Mouse (Mus musculus): ENCODE data around the gene 2610528J11Rik. TPM values are rescaled to one million over a fixed set of nuclear protein-coding genes. Genes with fewer than 3 reads are reported as not detected.

The 2610528J11Rik gene
- polyA plus RNA-seq, 1 experiment from 2014 or later = not detected

DNA sequence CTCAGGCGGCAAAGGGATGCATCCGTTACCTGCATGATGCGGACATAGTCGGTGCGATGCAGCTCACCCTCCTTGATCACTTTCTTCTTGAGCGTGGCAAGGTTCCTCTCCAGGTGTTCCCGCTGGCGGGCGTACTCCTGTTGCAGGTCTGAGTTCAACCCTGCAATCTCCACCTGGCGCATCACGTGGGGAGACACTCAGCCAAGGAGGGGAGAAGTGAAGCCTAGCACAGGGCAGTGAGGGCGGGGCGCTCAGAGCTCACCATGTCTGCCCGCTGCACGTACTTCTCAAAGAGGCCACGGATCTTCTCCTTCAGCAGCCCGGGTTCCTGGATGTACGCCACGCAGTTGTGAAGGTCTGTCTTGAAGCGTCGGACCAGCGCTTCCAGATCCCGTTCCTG is 42.5 kb downstream of the 2610528J11Rik start:
- H3K9me3 ChIP-seq (ENCODE audit: control insufficient read depth, low read length) = no peaks in the 10 kb centered on the region
- no peak for ATAC-seq (ENCODE audit: low FRiP score, low TSS enrichment)
- H3K9ac ChIP-seq (replicated peaks; ENCODE audit: low read length) = no peak overlapping the region
- H3K4me2 ChIP-seq (ENCODE audit: low read length) = no peak overlapping the region
- H3K27me3 ChIP-seq (ENCODE audit: control insufficient read depth, insufficient read depth, low read length) = no peaks in the 10 kb centered on the region
- H3K27ac ChIP-seq (replicated peaks; ENCODE audit: low read depth, low read length) = no peak overlapping the region
- WGBS = 76% methylated on average over 23 of the region's 23 CpGs
- no peaks in the 10 kb centered on the region for H3K36me3 ChIP-seq (ENCODE audit: control insufficient read depth, insufficient read depth, low read length)
- DNase-seq = no peak
- H3K4me1 ChIP-seq (ENCODE audit: control insufficient read depth, insufficient read depth, low read length) = no peaks in the 10 kb centered on the region
- no peak overlapping the region for H3K4me3 ChIP-seq (replicated peaks; ENCODE audit: low read depth, low read length)

DNA sequence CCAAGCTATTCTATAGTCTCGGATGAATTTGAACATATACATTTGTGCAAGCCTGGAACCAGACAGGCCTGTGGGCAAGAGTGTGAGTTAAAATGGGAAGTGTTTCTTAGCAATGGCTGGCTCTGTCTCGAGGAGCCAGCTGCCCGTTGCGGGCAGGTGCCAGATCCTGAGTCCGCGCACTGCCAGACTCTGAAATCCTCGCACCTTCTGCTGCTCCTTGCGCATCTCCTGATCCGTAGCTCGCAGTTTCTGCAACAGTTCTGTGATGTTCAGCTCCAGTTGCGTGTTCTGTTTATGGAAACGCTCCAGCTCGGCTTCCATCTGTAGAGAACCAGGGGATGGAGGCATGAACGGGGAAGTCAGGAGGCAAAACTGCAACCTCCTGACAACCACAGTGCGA is 44.6 kb downstream of the 2610528J11Rik start:
- no peak overlapping the region for H3K4me2 ChIP-seq (ENCODE audit: low read length)
- no peaks in the 10 kb centered on the region for H3K9me3 ChIP-seq (ENCODE audit: control insufficient read depth, low read length)
- 84% methylated on average over 15 of the region's 15 CpGs for WGBS
- no peaks in the 10 kb centered on the region for H3K36me3 ChIP-seq (ENCODE audit: control insufficient read depth, insufficient read depth, low read length)
- H3K27ac ChIP-seq (replicated peaks; ENCODE audit: low read depth, low read length) = no peak overlapping the region
- no peak for ATAC-seq (ENCODE audit: low FRiP score, low TSS enrichment)
- no peak for DNase-seq
- 0 out of 2 replicates have a peak, but pooled peaks cover under 1% of the 10 kb centered on the region for H3K27me3 ChIP-seq (ENCODE audit: control insufficient read depth, insufficient read depth, low read length)
- no peaks in the 10 kb centered on the region for H3K4me1 ChIP-seq (ENCODE audit: control insufficient read depth, insufficient read depth, low read length)
- no peak overlapping the region for H3K9ac ChIP-seq (replicated peaks; ENCODE audit: low read length)
- H3K4me3 ChIP-seq (replicated peaks; ENCODE audit: low read depth, low read length) = no peak overlapping the region

DNA sequence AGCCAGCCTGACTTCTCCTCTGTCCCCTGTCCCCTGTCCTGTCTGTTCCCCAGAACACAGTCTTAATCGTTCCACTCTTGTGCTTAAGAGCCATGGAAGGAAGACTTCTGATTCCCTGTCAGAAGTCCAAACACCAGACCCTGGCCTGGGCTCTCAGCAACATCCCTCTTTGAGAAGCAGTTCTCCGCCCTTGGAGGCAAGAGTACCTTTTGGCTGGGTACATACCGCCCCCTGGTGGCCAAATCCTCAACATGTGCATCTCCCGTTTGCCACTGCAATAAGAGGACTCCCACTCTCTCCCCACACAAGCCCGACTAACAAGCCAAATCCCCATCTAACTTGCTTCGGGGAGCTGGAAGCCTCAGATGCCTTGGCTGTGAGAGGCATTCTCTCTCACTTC is 49.3 kb downstream of the 2610528J11Rik start:
- 3% methylated on average over 6 of the region's 6 CpGs for WGBS
- H3K27me3 ChIP-seq (ENCODE audit: control insufficient read depth, insufficient read depth, low read length) = peaks cover 6% of the 10 kb centered on the region; the same call in 1 of the 2 replicates
- no peak for ATAC-seq (ENCODE audit: low FRiP score, low TSS enrichment)
- no peak overlapping the region for H3K4me3 ChIP-seq (replicated peaks; ENCODE audit: low read depth, low read length)
- peak; percentile 93 for DNase-seq
- no peak overlapping the region for H3K27ac ChIP-seq (replicated peaks; ENCODE audit: low read depth, low read length)
- H3K9me3 ChIP-seq (ENCODE audit: control insufficient read depth, low read length) = no peaks in the 10 kb centered on the region
- no peak overlapping the region for H3K9ac ChIP-seq (replicated peaks; ENCODE audit: low read length)
- no peak overlapping the region for H3K4me2 ChIP-seq (ENCODE audit: low read length)
- no peaks in the 10 kb centered on the region for H3K4me1 ChIP-seq (ENCODE audit: control insufficient read depth, insufficient read depth, low read length)
- no peaks in the 10 kb centered on the region for H3K36me3 ChIP-seq (ENCODE audit: control insufficient read depth, insufficient read depth, low read length)

DNA sequence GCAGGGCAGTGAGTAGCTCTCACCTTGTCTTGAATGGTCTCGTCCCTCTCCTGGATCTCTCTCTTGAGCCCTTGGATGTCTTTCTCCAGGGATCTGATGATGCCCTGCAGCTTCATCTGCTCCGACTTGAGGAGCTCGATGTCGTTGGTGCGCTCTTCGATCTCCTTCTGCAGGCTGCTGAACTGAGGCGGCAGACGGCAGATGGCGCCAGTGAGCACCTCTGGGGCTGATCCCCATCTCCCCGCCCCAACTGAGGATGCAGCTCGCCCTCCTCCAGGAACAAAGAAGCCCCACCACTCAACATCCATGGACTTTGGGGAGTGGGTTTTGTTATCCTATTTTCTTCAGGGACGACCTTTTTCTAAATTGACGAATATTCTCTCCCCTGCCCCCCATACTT is 52.5 kb downstream of the 2610528J11Rik start:
- Histone ChIP-seq H3K9ac (replicated peaks; ENCODE audit: low read length) (no peak overlapping the region), H3K36me3 (ENCODE audit: control insufficient read depth, insufficient read depth, low read length) (no peaks in the 10 kb centered on the region), H3K4me2 (ENCODE audit: low read length) (no peak overlapping the region), H3K4me3 (replicated peaks; ENCODE audit: low read depth, low read length) (no peak overlapping the region), H3K27me3 (ENCODE audit: control insufficient read depth, insufficient read depth, low read length) (peaks cover 6% of the 10 kb centered on the region; the same call in 1 of the 2 replicates), H3K27ac (replicated peaks; ENCODE audit: low read depth, low read length) (no peak overlapping the region), H3K9me3 (ENCODE audit: control insufficient read depth, low read length) (no peaks in the 10 kb centered on the region), H3K4me1 (ENCODE audit: control insufficient read depth, insufficient read depth, low read length) (no peaks in the 10 kb centered on the region)
- ATAC-seq (ENCODE audit: low FRiP score, low TSS enrichment) = no peak
- 54% methylated on average over 13 of the region's 13 CpGs for WGBS
- DNase-seq = peak; percentile 43

Other genes with a start within 250 kb of the 2610528J11Rik start
- gene Ptprf, start 235.6 kb upstream of the 2610528J11Rik start, polyA plus RNA-seq (2014; fragmentation: Nextera tagmentation; extraction: Ambion mirVana) = 69.5 and 73.4 TPM in 2 replicates
- 13.2 and 14.7 TPM in 2 replicates for gene Szt2, start 117.7 kb upstream of the 2610528J11Rik start, polyA plus RNA-seq (2014; fragmentation: Nextera tagmentation; extraction: Ambion mirVana)
- 89.6 and 109 TPM in 2 replicates for gene Med8, start 117.7 kb upstream of the 2610528J11Rik start, polyA plus RNA-seq (2014; fragmentation: Nextera tagmentation; extraction: Ambion mirVana)
- 14.0 and 25.0 TPM in 2 replicates for gene Elovl1, start 98.9 kb upstream of the 2610528J11Rik start, polyA plus RNA-seq (2014; fragmentation: Nextera tagmentation; extraction: Ambion mirVana)
- gene Cdc20, start 89.6 kb upstream of the 2610528J11Rik start, polyA plus RNA-seq (2014; fragmentation: Nextera tagmentation; extraction: Ambion mirVana) = 29.6 and 47.3 TPM in 2 replicates
- 0.13 TPM in 1 of 2 replicates, not detected in the other for gene Mpl, start 69.5 kb upstream of the 2610528J11Rik start, polyA plus RNA-seq (2014; fragmentation: Nextera tagmentation; extraction: Ambion mirVana)
- gene Tie1, start 36.9 kb upstream of the 2610528J11Rik start, polyA plus RNA-seq (2014; fragmentation: Nextera tagmentation; extraction: Ambion mirVana) = 8.1 and 12.0 TPM in 2 replicates
- gene Tmem125, start 17.0 kb downstream of the 2610528J11Rik start, polyA plus RNA-seq (2014; fragmentation: Nextera tagmentation; extraction: Ambion mirVana) = not detected in 2 replicates
- 1.3 and 1.8 TPM in 2 replicates for gene Cfap57, start 93.8 kb downstream of the 2610528J11Rik start, polyA plus RNA-seq (2014; fragmentation: Nextera tagmentation; extraction: Ambion mirVana)
- 106 and 117 TPM in 2 replicates for gene Ebna1bp2, start 93.8 kb downstream of the 2610528J11Rik start, polyA plus RNA-seq (2014; fragmentation: Nextera tagmentation; extraction: Ambion mirVana)
- not detected in 2 replicates for gene Olfr62, start 132.0 kb downstream of the 2610528J11Rik start, polyA plus RNA-seq (2014; fragmentation: Nextera tagmentation; extraction: Ambion mirVana)
- not detected in 2 replicates for gene Olfr1342, start 165.8 kb downstream of the 2610528J11Rik start, polyA plus RNA-seq (2014; fragmentation: Nextera tagmentation; extraction: Ambion mirVana)
- not detected in 2 replicates for gene Olfr1341, start 176.5 kb downstream of the 2610528J11Rik start, polyA plus RNA-seq (2014; fragmentation: Nextera tagmentation; extraction: Ambion mirVana)
- not detected in 2 replicates for gene Olfr1340, start 193.1 kb downstream of the 2610528J11Rik start, polyA plus RNA-seq (2014; fragmentation: Nextera tagmentation; extraction: Ambion mirVana)
- not detected in 2 replicates for gene Olfr1339, start 205.2 kb downstream of the 2610528J11Rik start, polyA plus RNA-seq (2014; fragmentation: Nextera tagmentation; extraction: Ambion mirVana)
- gene Olfr1338, start 231.7 kb downstream of the 2610528J11Rik start, polyA plus RNA-seq (2014; fragmentation: Nextera tagmentation; extraction: Ambion mirVana) = not detected in 2 replicates

Measured in midbrain, embryonic 14.5 days (tissue).